Mouse (Mus musculus): ENCODE measurements around the gene Rab14. TPM values are rescaled to one million over a fixed set of nuclear protein-coding genes. Genes with fewer than 3 reads are reported as not detected.

Rab14 gene
- polyA plus RNA-seq, 1 experiment, result 84.2 TPM

DNA sequence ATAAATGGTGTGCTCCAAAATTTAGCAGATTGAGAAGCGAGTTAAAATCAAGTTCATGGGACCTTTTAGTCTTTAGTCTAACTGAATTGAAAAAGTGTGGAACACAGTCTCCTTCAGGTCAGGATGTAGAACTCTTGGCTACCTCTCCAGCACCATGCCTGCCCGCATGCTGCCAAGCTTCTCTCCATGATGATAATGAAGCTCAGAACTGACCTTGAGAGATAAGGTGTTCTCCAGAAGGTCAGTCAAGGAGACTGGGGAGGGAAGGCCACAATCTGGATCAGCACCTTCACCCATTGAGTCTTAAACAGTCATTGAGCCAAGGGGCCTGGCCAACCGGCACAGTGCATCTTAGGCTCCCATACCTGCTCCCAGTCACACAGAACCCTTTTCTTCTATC, 5.8 kb upstream of the Rab14 start:
- no peaks in the 10 kb centered on the region for H3K4me1 ChIP-seq (replicated peaks; ENCODE audit: control insufficient read depth, insufficient read depth, low read length)
- H3K27ac ChIP-seq (ENCODE audit: control insufficient read depth, insufficient read depth, low read length), result no peak overlapping the region
- H3K36me3 ChIP-seq (ENCODE audit: control insufficient read depth, insufficient read depth, low read length), result no peaks in the 10 kb centered on the region
- no peak overlapping the region for H3K4me3 ChIP-seq (ENCODE audit: control insufficient read depth, insufficient read depth, low read length)
- no peak for TF ChIP-seq CTCF (IDR thresholded peaks at IDR 0.05; ENCODE audit: borderline replicate concordance, control insufficient read depth, extremely low read depth, insufficient read depth, low read length, poor library complexity)
- no peak for TF ChIP-seq POLR2A (IDR thresholded peaks at IDR 0.05; ENCODE audit: control insufficient read depth, extremely low read depth, insufficient read depth, low read length, poor library complexity)
- no peak for DNase-seq
- 92% methylated on average over 3 of the region's 3 CpGs for WGBS
- no peaks in the 10 kb centered on the region for H3K27me3 ChIP-seq (ENCODE audit: control insufficient read depth, insufficient read depth, low read length)

DNA sequence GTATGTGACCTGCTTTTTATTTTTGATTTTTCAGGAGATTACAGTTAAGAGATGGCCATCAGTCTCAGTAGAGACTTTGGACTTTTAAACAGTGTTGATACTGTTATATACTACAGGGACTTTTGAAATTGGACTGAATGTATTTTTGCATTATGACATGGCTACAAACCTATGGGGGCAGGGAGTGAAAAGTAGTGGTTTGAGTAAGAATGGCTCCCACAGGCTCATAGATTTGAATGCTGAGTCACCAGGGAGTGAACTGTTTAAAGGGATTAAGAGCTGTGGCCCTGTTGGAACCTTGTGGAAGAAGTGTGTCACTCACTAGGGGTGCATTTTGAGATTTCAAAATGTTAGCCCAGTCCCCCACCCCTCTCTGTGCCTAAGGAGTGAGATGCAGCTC, 2.8 kb upstream of the Rab14 start:
- Histone ChIP-seq H3K4me3 (ENCODE audit: control insufficient read depth, insufficient read depth, low read length) (no peak overlapping the region), H3K27me3 (ENCODE audit: control insufficient read depth, insufficient read depth, low read length) (no peaks in the 10 kb centered on the region), H3K4me1 (replicated peaks; ENCODE audit: control insufficient read depth, insufficient read depth, low read length) (peaks cover 4% of the 10 kb centered on the region; the same call in 1 of the 2 replicates), H3K27ac (ENCODE audit: control insufficient read depth, insufficient read depth, low read length) (no peak overlapping the region), H3K36me3 (ENCODE audit: control insufficient read depth, insufficient read depth, low read length) (no peaks in the 10 kb centered on the region)
- TF ChIP-seq CTCF (IDR thresholded peaks at IDR 0.05; ENCODE audit: borderline replicate concordance, control insufficient read depth, extremely low read depth, insufficient read depth, low read length, poor library complexity), result no peak
- no peak for TF ChIP-seq POLR2A (IDR thresholded peaks at IDR 0.05; ENCODE audit: control insufficient read depth, extremely low read depth, insufficient read depth, low read length, poor library complexity)
- DNase-seq, result no peak

- Histone ChIP-seq H3K4me1 (replicated peaks; ENCODE audit: control insufficient read depth, insufficient read depth, low read length) (peaks cover 4% of the 10 kb centered on the region; the same call in 1 of the 2 replicates), H3K27me3 (ENCODE audit: control insufficient read depth, insufficient read depth, low read length) (no peaks in the 10 kb centered on the region), H3K4me3 (ENCODE audit: control insufficient read depth, insufficient read depth, low read length) (peak overlapping the region; percentile 90), H3K27ac (ENCODE audit: control insufficient read depth, insufficient read depth, low read length) (peak overlapping the region; percentile 56), H3K36me3 (ENCODE audit: control insufficient read depth, insufficient read depth, low read length) (no peaks in the 10 kb centered on the region)
- DNase-seq, result peak; percentile 50
- WGBS, result under 1% methylated on average over 90 of the region's 90 CpGs
- TF ChIP-seq POLR2A (IDR thresholded peaks at IDR 0.05; ENCODE audit: control insufficient read depth, extremely low read depth, insufficient read depth, low read length, poor library complexity) (no peak; the same call in 1 of the 2 replicates), CTCF (IDR thresholded peaks at IDR 0.05; ENCODE audit: borderline replicate concordance, control insufficient read depth, extremely low read depth, insufficient read depth, low read length, poor library complexity) (no peak)
Observed at GRCm38 (mm10) chr2:35199971-35200897, 686 bp downstream of the Rab14 start.

DNA sequence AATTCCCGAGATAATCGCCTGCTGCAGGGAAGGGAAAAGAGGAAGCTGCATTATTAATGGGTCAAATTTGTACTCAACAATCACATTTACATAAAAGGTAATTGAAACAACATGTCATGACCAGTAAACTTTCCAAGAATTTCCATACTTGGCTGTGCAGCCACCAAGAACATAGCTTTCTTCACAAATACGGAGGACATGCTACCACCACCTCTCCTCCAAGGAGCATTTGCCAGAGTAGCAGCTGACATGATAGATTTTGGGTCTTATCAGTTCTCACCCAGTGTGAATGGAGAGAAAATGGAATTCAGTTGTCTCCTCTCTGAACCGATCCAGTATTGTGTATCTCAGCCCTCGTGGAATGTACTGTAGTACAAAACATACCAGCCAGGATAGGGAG, 1.4 kb downstream of the Rab14 start:
- Histone ChIP-seq H3K36me3 (ENCODE audit: control insufficient read depth, insufficient read depth, low read length) (no peaks in the 10 kb centered on the region), H3K4me1 (replicated peaks; ENCODE audit: control insufficient read depth, insufficient read depth, low read length) (peaks cover 4% of the 10 kb centered on the region; the same call in 1 of the 2 replicates), H3K27ac (ENCODE audit: control insufficient read depth, insufficient read depth, low read length) (no peak overlapping the region), H3K4me3 (ENCODE audit: control insufficient read depth, insufficient read depth, low read length) (peak overlapping the region; percentile 90), H3K27me3 (ENCODE audit: control insufficient read depth, insufficient read depth, low read length) (no peaks in the 10 kb centered on the region)
- WGBS, result 5% methylated on average over 5 of the region's 5 CpGs
- DNase-seq, result no peak
- TF ChIP-seq CTCF (IDR thresholded peaks at IDR 0.05; ENCODE audit: borderline replicate concordance, control insufficient read depth, extremely low read depth, insufficient read depth, low read length, poor library complexity) (no peak), POLR2A (IDR thresholded peaks at IDR 0.05; ENCODE audit: control insufficient read depth, extremely low read depth, insufficient read depth, low read length, poor library complexity) (no peak)

DNA sequence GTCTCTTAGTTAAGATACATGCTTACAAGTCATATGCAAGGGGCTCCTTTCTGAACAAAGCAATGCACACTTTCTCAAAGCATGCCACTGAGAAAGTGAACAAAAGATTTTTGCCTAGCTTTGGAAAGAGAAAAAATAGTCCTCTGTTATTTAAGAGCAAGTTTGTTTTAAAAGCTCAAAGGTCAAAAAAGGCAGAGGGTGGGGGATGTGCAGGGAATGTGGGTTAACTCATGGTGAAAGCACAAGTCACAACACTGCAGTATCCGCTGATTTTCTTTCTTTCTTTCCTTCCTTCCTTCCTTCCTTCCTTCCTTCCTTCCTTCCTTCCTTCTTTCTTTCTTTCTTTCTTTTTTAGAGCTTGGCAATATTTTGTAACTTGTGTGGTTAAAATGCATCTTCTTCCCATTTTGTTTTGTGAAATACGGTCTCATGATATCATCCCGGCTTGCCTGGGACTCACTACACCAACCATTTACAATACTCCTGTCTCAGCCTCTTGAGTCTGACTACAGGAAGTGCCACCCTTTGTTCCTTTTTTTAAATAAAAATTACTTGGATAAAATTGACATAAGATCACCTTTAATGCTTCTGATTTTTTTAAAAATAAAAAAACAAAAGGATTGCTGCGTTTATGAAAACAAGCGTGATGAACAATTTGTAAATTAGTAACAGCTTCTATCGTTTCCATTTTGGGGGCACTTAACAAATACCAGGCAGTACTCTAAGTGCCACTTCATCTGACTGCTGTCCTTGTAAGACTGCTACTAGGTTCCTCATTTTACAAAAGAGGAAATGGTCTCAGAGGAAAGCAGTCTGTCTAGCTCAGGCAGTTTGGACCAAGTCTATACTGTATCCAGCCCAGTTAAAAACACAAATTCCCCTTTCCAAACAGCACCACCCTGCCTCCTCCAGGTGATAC, 5.0 kb downstream of the Rab14 start:
- Histone ChIP-seq H3K36me3 (ENCODE audit: control insufficient read depth, insufficient read depth, low read length) (peaks cover 13% of the 10 kb centered on the region), H3K27me3 (ENCODE audit: control insufficient read depth, insufficient read depth, low read length) (no peaks in the 10 kb centered on the region), H3K27ac (ENCODE audit: control insufficient read depth, insufficient read depth, low read length) (no peak overlapping the region), H3K4me1 (replicated peaks; ENCODE audit: control insufficient read depth, insufficient read depth, low read length) (0 out of 2 replicates have a peak, but pooled peaks cover 2% of the 10 kb centered on the region), H3K4me3 (ENCODE audit: control insufficient read depth, insufficient read depth, low read length) (no peak overlapping the region)
- TF ChIP-seq CTCF (IDR thresholded peaks at IDR 0.05; ENCODE audit: borderline replicate concordance, control insufficient read depth, extremely low read depth, insufficient read depth, low read length, poor library complexity) (no peak), POLR2A (IDR thresholded peaks at IDR 0.05; ENCODE audit: control insufficient read depth, extremely low read depth, insufficient read depth, low read length, poor library complexity) (no peak)
- no peak for DNase-seq
- 21% methylated on average over 6 of the region's 6 CpGs for WGBS

DNA sequence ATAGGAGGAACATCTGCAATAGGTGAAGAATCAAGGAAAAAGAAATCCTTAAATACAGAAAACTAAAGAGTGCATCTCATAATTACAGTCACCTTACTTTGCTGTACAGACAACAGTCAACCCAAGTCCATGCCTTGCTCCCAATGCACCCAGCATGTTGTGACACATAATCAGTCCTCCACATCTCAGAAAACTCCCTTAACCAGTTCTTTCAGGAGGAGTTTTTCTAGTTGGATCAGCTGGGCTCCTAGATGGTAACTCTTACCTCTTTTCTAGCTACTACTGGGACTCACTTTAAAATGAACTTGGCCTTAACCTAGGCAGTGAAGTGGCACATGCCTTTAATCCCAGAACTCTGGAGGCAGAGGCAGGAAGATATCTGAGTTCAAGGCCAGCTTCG, 6.9 kb downstream of the Rab14 start:
- Histone ChIP-seq H3K27ac (ENCODE audit: control insufficient read depth, insufficient read depth, low read length) (no peak overlapping the region), H3K4me3 (ENCODE audit: control insufficient read depth, insufficient read depth, low read length) (no peak overlapping the region), H3K27me3 (ENCODE audit: control insufficient read depth, insufficient read depth, low read length) (no peaks in the 10 kb centered on the region), H3K4me1 (replicated peaks; ENCODE audit: control insufficient read depth, insufficient read depth, low read length) (no peaks in the 10 kb centered on the region), H3K36me3 (ENCODE audit: control insufficient read depth, insufficient read depth, low read length) (peaks cover 32% of the 10 kb centered on the region)
- no peak for DNase-seq
- 81% methylated on average over 1 of the region's 1 CpGs for WGBS
- TF ChIP-seq CTCF (IDR thresholded peaks at IDR 0.05; ENCODE audit: borderline replicate concordance, control insufficient read depth, extremely low read depth, insufficient read depth, low read length, poor library complexity) (no peak), POLR2A (IDR thresholded peaks at IDR 0.05; ENCODE audit: control insufficient read depth, extremely low read depth, insufficient read depth, low read length, poor library complexity) (no peak)

All from thymus, adult 2 months (tissue).